Mouse (Mus musculus): ENCODE data around the gene Dclre1c.
A peak's percentile ranks its signal among the peaks of the same experiment; 100 is the strongest.
"Not testable (repeated sequence)": the region's sequence is repeated elsewhere in the genome, so short reads cannot be mapped to it uniquely, and the experiment has no call there.

Dclre1c gene

GRCm38 (mm10) chr2:3423841-3424578 is at the start of gene Dclre1c:
Dclre1c (plus strand) TSS chr2:3424131.
- peak; percentile 75 for DNase-seq

- no peak for DNase-seq
These were observed 36.6 kb upstream of the Dclre1c start for GRCm38 (mm10) chr2:3387105-3387860.

- DNase-seq, result no peak
These were observed 32.0 kb upstream of the Dclre1c start for GRCm38 (mm10) chr2:3391945-3392344.

GRCm38 (mm10) chr2:3397110-3397509 is 26.8 kb upstream of the Dclre1c start, which contains the start of gene Olah:
Olah (minus strand) TSS chr2:3397210.
- DNase-seq, result not testable (repeated sequence)

- DNase-seq, result no peak
These were observed 17.9 kb upstream of the Dclre1c start for GRCm38 (mm10) chr2:3405981-3406380.

GRCm38 (mm10) chr2:3407756-3408155 is 16.2 kb upstream of the Dclre1c start:
- no peak for DNase-seq

- DNase-seq, result no peak
These were observed 9.7 kb upstream of the Dclre1c start for GRCm38 (mm10) chr2:3414241-3414640.

GRCm38 (mm10) chr2:3415676-3416075 is 8.3 kb upstream of the Dclre1c start:
- DNase-seq, result no peak

- peak; percentile 84 for DNase-seq
These were observed 5.0 kb upstream of the Dclre1c start for GRCm38 (mm10) chr2:3418883-3419431.

- no peak for DNase-seq
These were observed 3.8 kb upstream of the Dclre1c start for GRCm38 (mm10) chr2:3420157-3420556.

GRCm38 (mm10) chr2:3422548-3422947 is 1.4 kb upstream of the Dclre1c start, which contains the start of gene Meig1:
Meig1 (minus strand) TSS chr2:3422648.
- no peak for DNase-seq

GRCm38 (mm10) chr2:3424579-3424910 is 614 bp downstream of the Dclre1c start:
- no peak for DNase-seq

- DNase-seq, result no peak
These were observed 7.0 kb downstream of the Dclre1c start for GRCm38 (mm10) chr2:3430956-3431355.

- no peak for DNase-seq
These were observed 11.6 kb downstream of the Dclre1c start for GRCm38 (mm10) chr2:3435369-3436061.

GRCm38 (mm10) chr2:3437956-3438355 is 14.0 kb downstream of the Dclre1c start:
- DNase-seq, result no peak

GRCm38 (mm10) chr2:3444206-3444605 is 20.3 kb downstream of the Dclre1c start:
- DNase-seq, result no peak

GRCm38 (mm10) chr2:3445984-3446383 is 22.1 kb downstream of the Dclre1c start:
- DNase-seq, result no peak

- no peak for DNase-seq
These were observed 25.5 kb downstream of the Dclre1c start for GRCm38 (mm10) chr2:3449431-3449830.

- DNase-seq, result no peak
These were observed 29.2 kb downstream of the Dclre1c start for GRCm38 (mm10) chr2:3453096-3453495.

GRCm38 (mm10) chr2:3456590-3456989 is 32.7 kb downstream of the Dclre1c start:
- DNase-seq, result no peak

GRCm38 (mm10) chr2:3473891-3474290 is 50.0 kb downstream of the Dclre1c start:
- no peak for DNase-seq

GRCm38 (mm10) chr2:3474361-3474805 is 50.5 kb downstream of the Dclre1c start:
- peak; percentile 63 for DNase-seq

- peak; percentile 96 for DNase-seq
These were observed 50.9 kb downstream of the Dclre1c start, which contains the start of gene Suv39h2 for GRCm38 (mm10) chr2:3474861-3475283. Suv39h2 (minus strand) TSS chr2:3475031.
